Mouse (Mus musculus) small intestine, adult 2 months (tissue): ENCODE measurements around the gene Fam13a. TPM values are rescaled to one million over a fixed set of nuclear protein-coding genes. Genes with fewer than 3 reads are reported as not detected.

ENCODE experiments used
- H3K27ac ChIP-seq: fragments of 200-500 bp; 2 replicates; pipeline ENCODE4 v1.5.1; 2012; ENCODE audit warnings: low read depth, low read length, control low read depth, inconsistent platforms; ENCODE audit not compliant: insufficient read depth
- H3K27me3 ChIP-seq: fragments of 200-500 bp; 2 replicates; pipeline ENCODE4 v1.6.1; 2012; ENCODE audit warnings: mild to moderate bottlenecking, moderate library complexity, low read length, inconsistent platforms; ENCODE audit not compliant: control insufficient read depth, insufficient read depth
- H3K36me3 ChIP-seq: fragments of 200-500 bp; 2 replicates; pipeline ENCODE4 v1.6.1; 2012; ENCODE audit warnings: mild to moderate bottlenecking, low read length, control low read depth, inconsistent platforms; ENCODE audit not compliant: control insufficient read depth, insufficient read depth
- H3K4me1 ChIP-seq: fragments of 200-500 bp; 2 replicates; pipeline ENCODE4 v1.6.1; 2012; ENCODE audit warnings: low read length, inconsistent platforms, mixed read lengths; ENCODE audit not compliant: control insufficient read depth, insufficient read depth, insufficient read length
- H3K4me3 ChIP-seq: fragments of 200-500 bp; 2 replicates; pipeline ENCODE4 v1.5.1; 2012; ENCODE audit warnings: low read depth, mild to moderate bottlenecking, control low read depth, inconsistent platforms, low read length, moderate library complexity
- CTCF ChIP-seq: fragments of 200-500 bp; IDR thresholded peaks from 2 replicates; pipeline ENCODE4 v1.5.1; 2012; ENCODE audit warnings: low read depth, mild to moderate bottlenecking, control low read depth, inconsistent platforms, low read length, moderate library complexity, mixed read lengths; ENCODE audit not compliant: insufficient replicate concordance, insufficient read length; ENCODE audit errors: extremely low read depth
- POLR2A ChIP-seq: fragments of 200-500 bp; IDR thresholded peaks from 2 replicates; pipeline ENCODE4 v1.6.1; 2012; ENCODE audit warnings: low read depth, mild to moderate bottlenecking, control low read depth, inconsistent platforms, low read length, moderate library complexity
- WGBS: fragments of 180-500 bp; shearing (Covaris S2); methylation state at CpG from one replicate; pipeline ENCODE4 v1.1.7; 2018; 5-methylcytosine and 5-hydroxymethylcytosine counted together
- polyA plus RNA-seq: library from polyadenylated mRNA; depleted of rRNA; stranded (reverse); fragments of >200 nt; gene quantifications from 2 replicates; pipeline ENCODE4 v1.2.3, GENCODE M21; 2012; rRNA removed

Fam13a gene
- polyA plus RNA-seq, 1 experiment, result 1.3 TPM

DNA sequence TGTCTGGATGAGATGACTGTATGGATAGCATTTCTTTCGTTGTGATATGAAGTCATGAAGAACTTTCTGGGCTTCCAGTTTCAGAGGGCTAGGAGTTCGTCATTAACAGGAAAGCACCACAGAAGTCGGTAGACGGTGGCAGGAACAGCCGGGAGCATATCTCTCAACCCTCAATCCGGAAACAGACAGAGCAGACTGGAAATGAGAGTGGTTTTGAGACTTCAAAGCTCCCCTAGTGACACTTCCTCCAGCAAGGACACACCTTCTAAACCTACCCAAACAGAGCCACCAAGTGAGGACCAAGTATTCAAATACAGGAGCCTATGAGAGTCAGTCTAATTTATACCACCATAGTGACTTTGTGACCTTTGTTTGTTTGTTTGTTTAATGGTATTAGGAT is 131.0 kb downstream of the Fam13a start:
- Histone ChIP-seq H3K4me1 (no peaks in the 10 kb centered on the region), H3K36me3 (peaks cover 37% of the 10 kb centered on the region)
- 88% methylated on average over 6 of the region's 6 CpGs for WGBS

DNA sequence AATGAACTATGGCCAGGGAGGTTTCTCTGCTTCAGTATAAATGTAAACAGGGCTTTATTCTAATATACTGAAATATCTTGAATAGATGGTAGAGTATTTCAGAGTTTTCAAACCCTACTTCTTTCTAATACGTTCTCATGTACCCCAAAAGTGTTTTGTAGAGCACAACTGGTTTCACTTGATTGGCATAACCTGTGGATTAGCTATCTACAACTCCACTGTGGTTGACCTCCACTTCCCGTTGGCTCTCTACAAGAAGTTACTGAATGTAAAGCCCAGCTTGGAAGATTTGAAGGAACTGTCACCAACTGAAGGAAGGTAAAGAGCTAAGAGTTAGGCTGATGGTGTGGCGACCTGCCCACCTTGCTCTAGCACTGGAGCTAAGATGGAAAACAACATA is 134.4 kb downstream of the Fam13a start:
- WGBS, result 90% methylated on average over 3 of the region's 3 CpGs
- Histone ChIP-seq H3K27me3 (no peaks in the 10 kb centered on the region), H3K27ac (no peak overlapping the region), H3K4me3 (no peak overlapping the region), H3K4me1 (no peaks in the 10 kb centered on the region), H3K36me3 (peaks cover 34% of the 10 kb centered on the region)
- TF ChIP-seq CTCF, result no peak

More for the DNA sequence above, 131.0 kb downstream of the Fam13a start:
- H3K27ac ChIP-seq, result no peak overlapping the region
- no peak overlapping the region for H3K4me3 ChIP-seq
- TF ChIP-seq POLR2A (no peak), CTCF (no peak)
- H3K27me3 ChIP-seq, result no peaks in the 10 kb centered on the region

DNA sequence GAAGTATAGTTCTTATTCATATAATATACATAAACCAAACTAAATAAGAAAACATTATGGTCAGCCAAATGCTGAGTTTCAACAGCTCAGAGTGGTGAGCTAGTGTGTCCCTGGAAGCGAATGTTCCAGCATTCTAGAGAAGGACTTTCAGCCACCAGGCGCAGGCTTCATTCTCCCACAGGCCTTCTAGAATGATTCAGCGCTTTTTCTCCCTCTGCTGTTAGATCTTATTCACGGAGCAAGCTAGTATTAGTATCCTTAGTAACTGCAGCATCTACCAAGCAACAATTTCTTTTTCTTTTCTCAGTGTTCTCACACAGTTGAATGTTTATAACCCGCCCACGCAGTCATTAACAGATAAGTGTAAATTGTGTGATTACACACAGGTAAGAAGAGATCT is 142.1 kb downstream of the Fam13a start:
- H3K4me1 ChIP-seq, result no peaks in the 10 kb centered on the region
- no peaks in the 10 kb centered on the region for H3K27me3 ChIP-seq
- H3K36me3 ChIP-seq, result peaks cover 9% of the 10 kb centered on the region
- H3K4me3 ChIP-seq, result no peak overlapping the region
- no peak overlapping the region for H3K27ac ChIP-seq
- 84% methylated on average over 6 of the region's 6 CpGs for WGBS
- TF ChIP-seq CTCF (no peak), POLR2A (no peak)

Other genes with a start within 250 kb of the Fam13a start
- gene Herc3, start 193.1 kb downstream of the Fam13a start, polyA plus RNA-seq, result 5.1 and 8.6 TPM in 2 replicates
- 1.0 and 2.0 TPM in 2 replicates for gene Nap1l5, start 117.5 kb downstream of the Fam13a start, polyA plus RNA-seq
- 2.1 and 2.2 TPM in 2 replicates for gene Tigd2, start 184.3 kb upstream of the Fam13a start, polyA plus RNA-seq